Mouse (Mus musculus) embryonic facial prominence, embryonic 12.5 days (tissue): Measurements from ENCODE around the gene Olfr97. TPM values are rescaled to one million over a fixed set of nuclear protein-coding genes. Genes with fewer than 3 reads are reported as not detected.
A peak's percentile ranks its signal among the peaks of the same experiment; 100 is the strongest.
"Not testable (repeated sequence)": the region's sequence is repeated elsewhere in the genome, so short reads cannot be mapped to it uniquely, and the experiment has no call there.

Experiments used
- ATAC-seq: fragments of 200-750 bp; cut with Nextera tagmentation; 2 replicates; pipeline ENCODE4 v1.8.0; 2017; ENCODE audit not compliant: insufficient number of reproducible peaks, insufficient read depth, low FRiP score, low TSS enrichment
- H3K27ac ChIP-seq: fragments of 300-500 bp; sonication (generic); 2 replicates; pipeline ENCODE4 v1.5.1; 2016; ENCODE audit warnings: mild to moderate bottlenecking
- H3K27me3 ChIP-seq: fragments of 300-500 bp; sonication (generic); 2 replicates; pipeline ENCODE4 v1.6.1; 2016; ENCODE audit warnings: mild to moderate bottlenecking, moderate library complexity
- H3K36me3 ChIP-seq: fragments of 300-500 bp; sonication (generic); 2 replicates; pipeline ENCODE4 v1.6.1; 2016; ENCODE audit warnings: mild to moderate bottlenecking
- H3K4me1 ChIP-seq: fragments of 300-500 bp; sonication (generic); 2 replicates; pipeline ENCODE4 v1.6.1; 2016
- H3K4me2 ChIP-seq: fragments of 300-500 bp; sonication (generic); replicated peaks from 2 replicates; pipeline ENCODE4 v1.6.1; 2016; ENCODE audit warnings: mild to moderate bottlenecking, moderate library complexity
- H3K4me3 ChIP-seq: fragments of 300-500 bp; sonication (generic); 2 replicates; pipeline ENCODE4 v1.5.1; 2016; ENCODE audit warnings: mild to moderate bottlenecking
- H3K9ac ChIP-seq: fragments of 300-500 bp; sonication (generic); 2 replicates; pipeline ENCODE4 v1.6.1; 2016; ENCODE audit warnings: mild to moderate bottlenecking, moderate library complexity
- H3K9me3 ChIP-seq: fragments of 300-500 bp; sonication (generic); 2 replicates; pipeline ENCODE4 v1.6.1; 2016; ENCODE audit warnings: mild to moderate bottlenecking, moderate library complexity
- WGBS: fragments of 180-500 bp; shearing (Covaris S2); methylation state at CpG from one replicate; pipeline ENCODE4 v1.1.7; 2016; 5-methylcytosine and 5-hydroxymethylcytosine counted together
- polyA plus RNA-seq: library from polyadenylated mRNA; unstranded; fragments of >200 nt; fragmentation: Nextera tagmentation; extraction: Ambion mirVana; gene quantifications from 2 replicates; pipeline ENCODE4 v1.2.1, GENCODE M21; 2016

The Olfr97 gene
- not detected in 2 replicates for polyA plus RNA-seq

DNA sequence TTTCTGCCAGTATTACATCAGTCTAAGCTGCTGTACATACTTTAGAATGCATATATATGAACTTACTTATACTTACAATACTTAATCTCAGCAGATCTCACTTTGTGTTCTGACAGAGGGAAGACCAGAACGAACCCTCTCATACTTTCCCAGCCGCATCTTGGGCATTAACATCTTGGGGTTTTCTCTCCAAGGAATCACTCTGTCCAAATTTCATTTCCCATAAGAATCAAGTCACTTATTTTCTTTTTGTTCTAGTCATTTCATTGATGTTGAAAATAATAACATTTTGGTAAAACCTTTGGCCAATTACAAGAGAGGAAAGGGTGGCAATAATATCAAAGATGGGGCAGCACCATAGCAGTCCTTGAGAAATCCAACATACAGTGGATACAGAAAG lies at the start of gene Olfr97:
Gene Olfr97 (minus strand): TSS at position 101 of the 400 bp plus-strand sequence.
- not testable (repeated sequence) for H3K27ac ChIP-seq, H3K9ac ChIP-seq, H3K27me3 ChIP-seq, H3K9me3 ChIP-seq, ATAC-seq, H3K36me3 ChIP-seq, H3K4me2 ChIP-seq, H3K4me1 ChIP-seq, H3K4me3 ChIP-seq
- WGBS, result 91% methylated on average over 2 of the region's 2 CpGs

DNA sequence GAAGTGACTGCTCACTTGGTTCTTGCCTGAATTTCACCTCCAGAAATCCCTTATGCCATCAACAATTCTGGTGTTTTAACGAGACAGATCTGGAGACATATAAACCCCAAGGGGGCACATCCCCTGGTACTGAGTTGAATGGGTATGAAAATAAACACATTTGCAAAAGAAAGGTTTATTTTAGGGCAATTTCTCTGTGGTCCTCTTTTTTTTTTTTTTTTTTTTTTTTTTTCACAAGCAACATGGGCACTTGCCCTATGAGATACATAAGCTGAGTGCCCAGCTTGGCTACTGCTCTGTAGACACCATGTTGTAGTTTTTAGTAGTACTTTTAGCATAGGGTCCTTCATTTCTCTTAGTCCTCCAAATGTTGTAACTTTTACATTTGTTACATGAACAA lies 46.2 kb upstream of the Olfr97 start, which contains the start of gene Olfr99:
Gene Olfr99 (minus strand): TSS at position 101 of the 400 bp plus-strand sequence.
- H3K9ac ChIP-seq, result no peak within 1 kb of the TSS
- no peaks in the 10 kb centered on the region for H3K4me1 ChIP-seq
- WGBS, result 63% methylated on average over 1 of the region's 1 CpGs
- no peak for ATAC-seq
- H3K27me3 ChIP-seq, result no peaks in the 10 kb centered on the region
- H3K4me2 ChIP-seq, result no peak within 1 kb of the TSS
- H3K9me3 ChIP-seq, result no peaks in the 10 kb centered on the region
- H3K4me3 ChIP-seq, result no peak within 1 kb of the TSS
- no peak within 1 kb of the TSS for H3K27ac ChIP-seq
- no peaks in the 10 kb centered on the region for H3K36me3 ChIP-seq

DNA sequence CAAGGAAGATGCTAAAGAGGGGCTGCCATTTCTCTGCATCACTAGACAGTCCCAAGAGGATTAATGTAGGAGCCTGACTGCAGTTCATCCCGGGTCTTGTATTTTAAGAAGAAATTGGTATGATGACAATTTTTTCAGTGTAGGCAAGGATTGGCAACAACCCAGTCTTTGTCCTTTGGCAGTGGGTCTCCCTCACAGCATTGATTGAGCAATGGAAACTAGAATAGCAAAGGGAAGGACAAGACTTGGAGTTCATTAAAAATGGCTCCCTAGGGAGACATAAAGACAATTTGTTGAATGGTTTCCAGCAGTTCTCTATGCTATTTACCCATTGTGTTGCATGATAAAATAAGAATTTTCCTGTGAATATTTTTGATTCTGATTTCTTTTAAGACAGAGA lies 43.2 kb upstream of the Olfr97 start:
- no peaks in the 10 kb centered on the region for H3K36me3 ChIP-seq
- 75% methylated on average over 1 of the region's 1 CpGs for WGBS
- no peak overlapping the region for H3K4me2 ChIP-seq
- ATAC-seq, result no peak
- no peak overlapping the region for H3K9ac ChIP-seq
- no peaks in the 10 kb centered on the region for H3K27me3 ChIP-seq
- H3K9me3 ChIP-seq, result no peaks in the 10 kb centered on the region
- H3K4me3 ChIP-seq, result no peak overlapping the region
- H3K27ac ChIP-seq, result no peak overlapping the region
- H3K4me1 ChIP-seq, result no peaks in the 10 kb centered on the region

DNA sequence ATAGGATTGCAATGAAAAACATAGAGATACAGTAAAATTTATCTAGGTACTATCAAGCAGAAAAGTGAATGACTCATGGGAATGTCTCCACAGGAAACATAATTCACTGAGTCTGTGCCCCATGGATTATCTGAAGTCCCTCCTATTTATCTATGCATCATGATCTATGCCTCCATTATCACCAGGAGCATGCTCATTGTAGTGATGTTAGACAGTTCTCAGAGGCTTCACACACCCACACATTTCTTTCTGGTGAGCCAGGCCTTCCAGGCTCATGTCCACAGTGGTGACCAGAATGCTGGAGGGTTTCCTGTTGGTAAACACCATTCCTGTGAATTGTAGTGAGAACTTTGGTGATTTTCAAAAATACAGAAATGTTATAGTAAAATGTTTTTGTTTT lies 39.4 kb upstream of the Olfr97 start:
- no peaks in the 10 kb centered on the region for H3K9me3 ChIP-seq
- no peak overlapping the region for H3K27ac ChIP-seq
- H3K27me3 ChIP-seq, result no peaks in the 10 kb centered on the region
- H3K4me2 ChIP-seq, result no peak overlapping the region
- H3K36me3 ChIP-seq, result no peaks in the 10 kb centered on the region
- no peaks in the 10 kb centered on the region for H3K4me1 ChIP-seq
- ATAC-seq, result no peak
- no peak overlapping the region for H3K9ac ChIP-seq
- H3K4me3 ChIP-seq, result no peak overlapping the region

DNA sequence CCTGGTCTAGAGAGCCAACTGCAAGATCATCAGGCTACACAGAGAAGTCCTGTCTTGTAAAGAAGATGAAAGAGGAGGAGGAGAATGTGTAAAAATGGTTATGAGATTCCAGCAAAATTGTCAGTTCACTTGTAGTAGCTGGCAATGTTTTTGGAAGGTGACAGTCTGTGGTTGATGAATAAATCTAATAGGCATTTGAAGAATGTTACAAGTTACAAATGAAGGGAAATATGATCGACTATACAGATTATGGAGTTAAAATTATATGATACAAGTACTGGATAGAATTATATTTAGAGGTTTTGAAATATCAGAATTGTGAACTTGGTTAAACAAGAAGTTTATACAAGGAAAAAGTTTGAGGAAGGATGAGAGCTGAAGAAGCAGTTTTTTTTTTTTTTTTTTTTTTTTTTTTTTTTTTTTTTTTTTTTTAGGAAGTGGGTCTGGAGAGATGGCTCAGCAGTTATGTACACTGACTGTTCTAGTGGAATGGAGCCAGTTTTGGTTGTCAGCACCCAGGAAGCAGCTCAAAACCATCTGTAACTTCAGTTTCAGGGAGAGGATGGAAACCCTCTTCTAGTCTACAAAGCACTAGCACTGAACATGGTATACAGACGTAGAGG lies 38.6 kb upstream of the Olfr97 start:
- Histone ChIP-seq H3K9ac (no peak overlapping the region), H3K4me2 (no peak overlapping the region), H3K27ac (no peak overlapping the region), H3K4me1 (no peaks in the 10 kb centered on the region), H3K27me3 (no peaks in the 10 kb centered on the region), H3K9me3 (no peaks in the 10 kb centered on the region), H3K36me3 (no peaks in the 10 kb centered on the region), H3K4me3 (no peak overlapping the region)
- no peak for ATAC-seq
- 81% methylated on average over 2 of the region's 2 CpGs for WGBS

DNA sequence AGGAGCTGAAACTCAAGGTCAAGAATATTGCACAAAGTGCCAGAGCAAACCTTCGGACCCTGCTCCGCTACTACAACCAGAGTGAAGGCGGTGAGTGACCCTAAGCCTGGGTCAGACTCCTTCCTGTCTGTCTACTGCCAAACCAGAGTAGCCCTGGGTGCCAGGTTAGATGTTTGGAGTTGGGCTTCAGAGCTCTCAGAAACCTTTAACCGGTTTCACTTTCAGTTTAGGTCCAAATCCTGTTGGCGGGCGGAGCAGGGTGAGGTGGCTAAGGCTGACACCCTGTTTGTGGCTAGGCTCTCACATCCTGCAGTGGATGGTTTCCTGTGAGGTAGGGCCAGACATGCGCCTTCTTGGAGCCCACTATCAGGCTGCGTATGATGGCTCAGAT lies 33.6 kb upstream of the Olfr97 start:
- ATAC-seq, result 0 out of 2 replicates have a peak, but pooled peaks have one; percentile 10
- WGBS, result 66% methylated on average over 8 of the region's 8 CpGs
- H3K9me3 ChIP-seq, result no peaks in the 10 kb centered on the region
- no peaks in the 10 kb centered on the region for H3K4me1 ChIP-seq
- H3K27me3 ChIP-seq, result no peaks in the 10 kb centered on the region
- H3K27ac ChIP-seq, result no peak overlapping the region
- H3K4me2 ChIP-seq, result peak overlapping the region; percentile 70
- peak overlapping the region; percentile 35 for H3K4me3 ChIP-seq
- H3K9ac ChIP-seq, result no peak overlapping the region
- no peaks in the 10 kb centered on the region for H3K36me3 ChIP-seq

DNA sequence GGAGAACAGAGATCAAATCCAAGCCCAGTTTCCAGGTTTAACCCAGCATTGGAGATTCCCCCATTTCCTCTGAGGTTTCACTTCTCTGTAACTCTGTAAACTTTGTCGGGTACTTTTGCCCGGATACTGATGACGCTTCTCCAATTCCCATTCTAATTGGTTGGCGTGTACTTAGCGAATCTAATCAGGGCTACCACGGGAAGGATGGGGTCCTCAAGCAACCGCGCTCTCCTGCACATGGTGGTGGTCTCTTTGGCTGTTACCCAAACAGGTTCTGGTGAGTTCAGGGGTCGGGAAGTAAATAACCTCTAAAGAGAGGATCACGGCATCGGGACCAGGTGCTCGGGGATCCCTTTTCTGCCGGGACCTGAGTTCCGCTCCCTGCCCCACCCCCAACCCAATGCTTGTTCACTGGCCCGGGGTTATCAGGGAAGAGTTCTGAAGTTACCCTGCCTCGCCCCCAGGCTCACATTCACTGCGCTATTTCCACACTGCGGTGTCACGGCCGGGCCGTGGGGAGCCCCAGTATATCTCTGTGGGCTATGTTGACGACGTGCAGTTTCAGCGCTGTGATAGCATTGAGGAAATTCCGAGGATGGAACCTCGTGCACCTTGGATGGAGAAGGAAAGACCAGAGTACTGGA lies 33.0 kb upstream of the Olfr97 start, which contains the start of gene H2-M3:
Gene H2-M3 (plus strand): TSS at position 163 of the 644 bp plus-strand sequence.
- Histone ChIP-seq H3K4me3 (peak within 1 kb of the TSS; percentile 35), H3K4me2 (peak within 1 kb of the TSS; percentile 70), H3K27me3 (no peaks in the 10 kb centered on the region), H3K9ac (no peak within 1 kb of the TSS), H3K9me3 (no peaks in the 10 kb centered on the region), H3K4me1 (no peaks in the 10 kb centered on the region), H3K27ac (no peak within 1 kb of the TSS), H3K36me3 (no peaks in the 10 kb centered on the region)
- peak; percentile 90 for ATAC-seq
- WGBS, result 4% methylated on average over 26 of the region's 26 CpGs

DNA sequence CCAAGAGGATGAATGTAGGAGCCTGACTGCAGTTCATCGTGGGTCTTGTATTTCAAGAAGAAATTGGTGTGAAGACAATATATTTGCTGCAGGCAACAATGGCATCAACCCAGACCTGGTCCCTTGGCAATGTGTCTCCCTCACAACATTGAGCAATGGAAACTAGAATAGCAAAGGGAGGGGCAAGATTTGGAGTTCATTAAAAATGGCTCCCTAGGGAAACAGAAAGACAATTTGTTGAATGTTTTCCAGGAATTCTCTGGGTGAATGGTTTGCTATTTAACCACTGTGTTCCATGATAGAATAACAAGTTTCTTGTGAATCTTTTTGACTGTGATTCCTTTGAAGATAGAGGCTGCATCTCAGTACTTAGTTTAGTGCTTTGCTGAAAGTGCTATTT lies 26.5 kb upstream of the Olfr97 start, which contains the start of gene Olfr98:
Gene Olfr98 (minus strand): TSS at position 124 of the 400 bp plus-strand sequence.
- no peak for ATAC-seq
- Histone ChIP-seq H3K4me1 (no peaks in the 10 kb centered on the region), H3K9ac (no peak within 1 kb of the TSS), H3K27ac (no peak within 1 kb of the TSS), H3K4me3 (no peak within 1 kb of the TSS), H3K4me2 (no peak within 1 kb of the TSS), H3K36me3 (no peaks in the 10 kb centered on the region), H3K9me3 (no peaks in the 10 kb centered on the region), H3K27me3 (no peaks in the 10 kb centered on the region)
- 67% methylated on average over 1 of the region's 1 CpGs for WGBS

DNA sequence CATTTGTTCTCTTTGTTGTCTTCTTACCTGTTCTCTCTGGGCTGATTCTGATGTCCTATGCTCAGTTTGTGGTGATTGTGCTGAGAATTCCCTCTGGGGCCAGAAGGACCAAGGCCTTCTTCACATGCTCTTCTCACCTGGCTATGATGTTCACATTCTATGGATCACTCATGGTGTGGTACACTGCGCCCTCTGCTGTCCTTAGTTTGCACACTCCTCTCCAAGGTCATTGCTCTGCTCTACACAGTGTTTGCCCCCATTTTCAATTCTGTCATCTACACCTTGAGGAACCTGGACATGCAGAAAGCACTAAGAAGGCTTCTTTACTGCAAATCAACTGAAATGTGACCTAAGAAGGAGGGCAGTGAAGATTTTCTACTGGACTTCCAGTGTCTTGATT lies 13.4 kb upstream of the Olfr97 start:
- ATAC-seq, result no peak
- 13% methylated on average over 1 of the region's 1 CpGs for WGBS
- no peak overlapping the region for H3K27ac ChIP-seq

DNA sequence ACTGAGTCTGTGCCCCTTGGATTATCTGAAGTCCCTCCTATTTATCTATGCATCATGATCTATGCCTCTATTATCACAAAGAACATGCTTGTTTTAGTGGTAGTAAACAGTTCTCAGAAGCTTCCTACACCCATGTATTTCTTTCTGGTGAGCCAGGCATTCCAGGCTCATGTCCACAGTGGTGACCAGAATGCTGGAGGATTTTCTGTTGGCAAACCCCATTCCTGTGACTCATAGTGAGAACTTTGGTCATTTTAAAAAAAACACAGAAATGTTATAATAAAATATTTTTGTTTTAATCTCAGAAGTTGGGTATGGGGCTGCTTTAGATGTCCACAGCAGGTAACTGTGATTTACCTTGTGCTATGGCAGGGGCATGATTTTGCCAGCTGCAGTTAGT lies 12.3 kb upstream of the Olfr97 start:
- Histone ChIP-seq H3K9ac (no peak overlapping the region), H3K4me3 (no peak overlapping the region), H3K9me3 (no peaks in the 10 kb centered on the region), H3K27me3 (no peaks in the 10 kb centered on the region), H3K4me1 (no peaks in the 10 kb centered on the region), H3K4me2 (no peak overlapping the region), H3K36me3 (no peaks in the 10 kb centered on the region), H3K27ac (no peak overlapping the region)
- no peak for ATAC-seq

More for the DNA sequence above, 13.4 kb upstream of the Olfr97 start:
- no peaks in the 10 kb centered on the region for H3K9me3 ChIP-seq
- H3K36me3 ChIP-seq, result no peaks in the 10 kb centered on the region
- H3K4me2 ChIP-seq, result no peak overlapping the region
- no peak overlapping the region for H3K9ac ChIP-seq
- H3K4me1 ChIP-seq, result no peaks in the 10 kb centered on the region
- H3K4me3 ChIP-seq, result no peak overlapping the region
- H3K27me3 ChIP-seq, result no peaks in the 10 kb centered on the region

DNA sequence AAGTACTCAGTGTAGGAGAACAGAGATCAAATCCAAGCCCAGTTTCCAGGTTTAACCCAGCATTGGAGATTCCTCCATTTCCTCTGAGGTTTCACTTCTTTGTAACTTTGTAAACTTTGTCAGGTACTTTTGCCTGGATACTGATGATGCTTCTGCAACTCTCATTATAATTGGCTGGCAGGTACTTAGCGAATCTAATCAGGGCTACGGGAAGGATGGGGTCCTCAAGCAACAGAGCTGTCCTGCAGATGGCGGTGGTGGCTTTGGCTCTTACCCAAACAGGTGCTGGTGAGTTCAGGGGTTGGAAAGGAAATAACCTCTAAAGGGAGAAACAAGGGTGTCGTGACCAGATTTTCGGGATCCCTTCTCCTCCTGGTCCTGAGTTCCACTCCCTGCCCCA lies 9.6 kb upstream of the Olfr97 start:
- H3K27me3 ChIP-seq, result no peaks in the 10 kb centered on the region
- 36% methylated on average over 5 of the region's 5 CpGs for WGBS
- no peaks in the 10 kb centered on the region for H3K9me3 ChIP-seq
- no peak overlapping the region for H3K4me2 ChIP-seq
- no peak for ATAC-seq
- H3K9ac ChIP-seq, result no peak overlapping the region
- no peak overlapping the region for H3K27ac ChIP-seq
- H3K4me3 ChIP-seq, result no peak overlapping the region
- no peaks in the 10 kb centered on the region for H3K4me1 ChIP-seq
- no peaks in the 10 kb centered on the region for H3K36me3 ChIP-seq

DNA sequence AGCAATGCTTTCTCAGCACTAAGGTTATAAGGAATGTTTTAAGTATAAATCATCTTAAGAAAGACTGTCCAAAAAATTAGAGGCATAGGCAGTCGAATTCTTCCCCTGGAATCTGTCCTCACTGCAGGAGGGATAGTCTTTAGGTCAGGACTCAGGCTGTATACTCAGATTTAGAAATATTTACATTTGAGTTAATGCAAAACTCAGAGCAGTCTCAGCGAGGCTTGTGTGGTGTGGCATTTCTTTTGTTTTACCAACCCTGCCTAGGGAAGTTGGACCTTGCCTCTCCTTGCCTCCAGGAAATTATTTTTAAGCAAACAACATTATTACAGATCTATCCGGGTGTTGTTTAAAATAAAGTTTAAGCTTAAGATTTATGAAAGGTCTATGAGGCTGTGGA lies 5.1 kb upstream of the Olfr97 start:
- ATAC-seq, result no peak
- 57% methylated on average over 3 of the region's 3 CpGs for WGBS

More for the DNA sequence above, 5.1 kb upstream of the Olfr97 start:
- Histone ChIP-seq H3K9ac (no peak overlapping the region), H3K4me2 (no peak overlapping the region), H3K36me3 (no peaks in the 10 kb centered on the region), H3K27ac (no peak overlapping the region), H3K4me3 (no peak overlapping the region), H3K27me3 (no peaks in the 10 kb centered on the region), H3K9me3 (no peaks in the 10 kb centered on the region), H3K4me1 (no peaks in the 10 kb centered on the region)
